Mouse (Mus musculus) erythroblast, embryonic 14.5 days (primary cell): ENCODE data around the gene Ephb1.

Experiments used
- GATA1 ChIP-seq: IDR thresholded peaks from 2 replicates; pipeline ENCODE4 v1.6.1; 2012; ENCODE audit warnings: low read length, inconsistent platforms, mixed read lengths
- TAL1 ChIP-seq: IDR thresholded peaks from 3 replicates; pipeline ENCODE4 v1.6.1; 2012; ENCODE audit warnings: low read length, inconsistent platforms, mixed read lengths

DNA sequence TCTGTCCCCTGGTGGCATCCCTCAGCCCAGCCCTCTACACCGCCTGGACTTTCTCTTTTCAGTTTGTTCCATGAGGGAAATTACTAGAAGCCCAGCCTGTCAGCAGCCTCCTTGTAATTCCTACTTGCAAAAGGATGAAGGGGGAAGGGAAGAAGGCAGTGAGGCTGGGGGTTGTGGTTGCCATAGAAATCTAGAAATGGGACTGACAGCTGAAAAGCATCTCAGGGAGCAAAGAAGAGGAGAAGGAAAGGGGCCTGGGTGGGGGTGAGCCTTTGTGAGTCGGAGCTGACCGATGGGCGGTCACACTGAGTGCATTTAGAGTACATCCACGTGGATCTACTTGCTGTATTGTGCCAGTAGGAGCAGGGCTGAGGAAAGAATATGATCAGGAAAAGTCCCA, 445.6 kb downstream of the Ephb1 start:
- TF ChIP-seq GATA1, result no peak
- TF ChIP-seq TAL1, result no peak
